Mouse (Mus musculus): Measurements from ENCODE around the gene Capzb.

The Capzb gene

DNA sequence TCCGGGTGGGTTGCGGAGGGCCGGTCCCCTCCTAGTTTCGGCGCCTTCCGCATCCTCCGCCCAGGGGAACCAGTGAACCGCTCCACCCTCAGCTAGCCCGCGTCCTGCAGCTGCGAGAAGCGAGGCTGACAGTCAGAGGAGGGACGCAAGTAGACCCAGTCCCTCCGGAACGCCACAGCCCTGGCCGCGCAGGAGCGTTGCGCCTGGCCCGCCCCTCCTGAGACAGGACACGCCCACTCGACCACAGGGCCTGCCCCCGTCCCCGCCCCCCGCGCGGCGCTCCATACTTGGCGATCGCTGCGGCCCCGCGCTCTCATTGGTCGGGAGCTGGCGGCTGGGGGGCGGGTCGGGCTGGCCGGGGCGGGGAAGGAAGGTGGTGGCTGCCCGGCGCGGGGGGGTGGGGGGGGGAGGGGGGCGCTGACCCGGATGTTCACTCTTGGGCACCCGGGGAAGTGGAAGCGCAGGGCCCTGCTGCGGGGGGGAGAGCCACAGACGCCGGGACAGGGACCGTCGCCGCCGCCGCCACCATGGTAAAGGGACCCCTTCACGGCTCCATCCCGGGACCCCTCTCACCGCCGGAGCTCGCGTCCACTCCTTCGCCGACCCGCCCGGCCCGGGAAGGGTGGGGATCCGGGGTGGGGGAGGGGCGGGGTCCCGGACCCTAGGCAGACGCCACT, at the start of gene Capzb:
Capzb (plus strand) TSS at position 401 of the 677 bp plus-strand sequence.
- DNase-seq: peak; percentile 95

DNA sequence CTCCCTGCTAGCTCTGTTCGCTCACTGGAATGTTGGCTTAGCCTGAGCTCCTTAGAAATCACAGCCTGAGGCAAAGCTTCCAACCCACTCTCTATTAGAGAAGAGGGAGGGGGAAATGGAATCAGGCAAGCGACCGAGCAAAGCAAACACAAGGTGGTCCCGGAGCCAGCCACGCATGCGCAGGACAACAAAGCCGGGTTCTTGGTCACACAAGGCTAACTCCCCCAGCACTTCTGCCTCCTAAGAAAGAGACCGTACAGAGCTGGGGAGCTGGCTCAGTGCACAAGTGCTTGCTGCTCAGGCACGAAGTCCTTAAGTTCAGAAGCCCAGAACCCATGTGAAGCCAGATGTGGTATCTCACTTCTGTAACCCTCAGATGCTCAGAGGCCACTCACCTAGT, 49.7 kb upstream of the Capzb start:
- DNase-seq: no peak

DNA sequence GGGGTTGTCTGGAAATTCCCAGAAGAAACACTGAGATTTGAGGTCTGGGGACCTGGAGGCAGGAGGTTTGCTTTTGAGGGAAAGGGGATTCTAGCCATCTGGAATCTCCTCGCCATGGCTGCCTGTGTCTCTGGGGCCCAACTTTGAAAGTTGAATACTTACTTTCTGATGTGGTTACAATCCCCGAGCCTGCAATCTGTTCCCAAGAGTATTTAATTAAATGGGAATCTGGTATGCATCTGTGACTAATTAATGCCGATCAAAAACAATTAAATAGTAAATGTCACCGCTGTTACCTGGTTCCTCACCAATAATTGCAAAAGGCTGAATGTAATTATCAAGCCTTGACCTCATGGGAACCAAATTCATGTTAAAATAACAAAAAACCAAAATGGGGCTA, 48.1 kb upstream of the Capzb start:
- DNase-seq: no peak

DNA sequence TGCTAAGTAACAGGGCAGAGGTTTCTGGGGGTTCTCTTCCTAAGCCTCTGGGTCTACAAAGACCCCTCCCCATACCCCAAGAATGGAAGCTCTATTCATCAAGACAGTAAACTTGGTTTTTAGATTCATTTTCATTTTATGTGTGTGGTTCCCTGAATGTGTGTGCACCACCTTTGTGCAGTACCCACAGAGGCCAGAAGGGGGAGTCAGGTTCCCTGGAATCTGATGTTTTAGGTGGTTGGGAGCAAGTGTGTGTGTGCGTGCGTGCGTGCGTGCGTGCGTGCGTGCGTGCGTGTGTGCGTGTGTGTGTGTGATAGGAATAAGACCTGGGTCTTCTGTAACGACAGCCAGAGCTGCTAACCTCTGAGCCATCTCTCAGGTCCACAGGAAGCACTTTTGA, 47.5 kb upstream of the Capzb start:
- no peak for DNase-seq

DNA sequence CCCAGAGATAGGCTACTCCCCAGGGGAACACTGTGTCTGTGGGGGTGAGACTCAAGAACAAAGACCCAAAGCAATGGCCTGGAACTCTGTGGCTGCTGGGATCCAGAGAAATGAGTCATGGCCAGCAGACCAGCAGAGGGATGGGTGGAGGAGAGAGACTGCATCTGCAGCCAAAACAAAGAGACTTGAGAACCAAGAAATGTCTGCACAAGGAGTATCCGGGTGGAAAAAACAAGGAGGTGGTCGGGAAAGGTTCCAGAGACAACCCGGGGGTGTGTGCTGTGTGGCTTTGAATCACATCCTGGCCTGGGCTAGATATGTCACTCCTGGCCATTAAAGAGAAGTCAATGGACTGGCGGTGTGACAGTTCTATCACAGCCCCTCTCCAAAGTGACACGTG, 45.9 kb upstream of the Capzb start:
- DNase-seq: no peak

DNA sequence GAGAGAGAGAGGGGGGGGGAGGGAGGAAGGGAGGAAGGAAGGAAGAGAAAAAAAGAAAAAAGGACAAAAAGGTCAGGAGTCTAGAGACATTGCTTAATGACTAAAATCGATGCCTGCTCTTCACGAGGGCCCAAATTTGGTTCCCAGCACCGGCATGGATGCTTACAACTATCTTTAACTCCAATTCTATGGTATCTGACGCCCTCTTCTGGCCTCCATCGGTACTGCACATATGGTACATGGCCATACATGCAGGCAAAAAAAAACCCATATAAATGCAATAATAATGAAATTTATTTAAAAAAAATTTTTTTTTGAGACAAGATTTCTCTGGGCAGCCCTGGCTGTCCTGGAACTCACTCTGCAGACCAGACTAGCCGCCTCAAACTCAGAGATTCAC, 41.3 kb upstream of the Capzb start:
- no peak for DNase-seq

DNA sequence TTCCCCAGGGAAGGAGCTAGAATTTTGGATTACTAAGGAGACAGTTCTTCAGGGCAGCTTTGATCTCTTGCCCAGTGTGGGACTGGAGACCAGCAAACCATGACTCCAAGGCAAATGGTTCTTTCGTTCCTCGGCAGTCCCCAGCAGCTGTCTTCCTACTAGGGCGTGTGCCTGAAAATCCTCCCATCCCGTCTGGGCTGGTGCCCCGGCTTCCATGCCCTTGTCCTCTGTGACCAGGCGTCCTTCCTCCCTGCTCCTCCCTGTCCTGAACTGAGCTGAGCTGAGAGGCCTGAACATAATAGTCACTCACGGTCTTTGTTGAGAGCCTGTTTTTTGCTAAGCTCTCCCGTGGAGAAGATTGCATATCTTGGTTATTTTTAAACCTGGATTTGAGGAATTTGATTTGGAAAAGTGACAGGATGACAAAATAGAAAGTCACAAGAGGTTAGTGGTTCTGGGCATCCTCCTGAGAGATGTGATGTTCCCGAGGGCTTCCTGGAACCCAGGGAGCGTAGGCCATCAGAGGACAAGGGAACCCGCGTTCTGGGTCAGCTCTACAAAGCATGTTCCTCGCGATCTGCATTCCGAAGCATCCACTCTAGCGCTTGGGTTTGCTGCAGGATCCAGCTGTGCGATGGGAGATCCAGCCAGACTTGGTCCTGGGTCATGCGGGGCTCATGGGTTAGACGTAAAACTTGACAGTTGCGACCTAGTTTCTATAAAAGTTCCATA, 38.0 kb upstream of the Capzb start:
- no peak for DNase-seq

DNA sequence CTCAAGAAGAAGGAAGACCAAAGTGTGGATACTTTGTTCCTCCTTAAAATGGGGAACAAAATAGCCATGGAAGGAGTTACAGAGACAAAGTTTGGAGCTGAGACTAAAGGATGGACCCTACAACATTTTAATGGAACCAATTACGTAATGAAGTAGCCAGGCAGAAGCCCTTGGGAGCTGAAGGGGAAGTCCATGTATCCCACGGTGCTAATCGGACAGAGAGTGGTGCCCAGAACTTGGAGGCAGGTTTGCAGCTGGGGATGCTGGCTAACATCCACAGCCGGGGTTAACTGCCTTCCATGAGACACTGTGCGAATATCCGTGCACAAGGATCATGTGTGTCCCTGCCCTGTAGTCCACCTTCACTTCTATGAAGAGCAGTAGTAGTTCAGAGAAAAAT, 36.2 kb upstream of the Capzb start:
- DNase-seq: no peak

DNA sequence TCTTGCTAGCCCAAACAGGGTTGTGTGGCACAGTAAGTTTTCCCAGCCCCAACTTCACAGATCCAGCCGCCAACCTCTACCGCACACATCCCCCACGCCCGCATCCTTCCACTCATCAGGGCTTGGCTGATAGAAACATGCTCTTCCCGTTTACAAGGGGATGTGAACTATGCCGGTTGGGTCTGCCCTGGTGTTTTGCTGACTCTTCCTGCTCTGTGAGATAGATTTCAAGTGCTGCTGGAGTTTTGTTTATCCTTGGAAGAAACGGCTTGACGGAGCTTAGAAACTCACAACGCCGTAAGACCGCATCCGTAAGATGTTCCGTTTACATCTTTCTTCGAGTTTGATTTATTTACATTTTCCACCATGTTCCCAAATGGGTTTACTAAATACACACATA, 34.3 kb upstream of the Capzb start:
- no peak for DNase-seq

DNA sequence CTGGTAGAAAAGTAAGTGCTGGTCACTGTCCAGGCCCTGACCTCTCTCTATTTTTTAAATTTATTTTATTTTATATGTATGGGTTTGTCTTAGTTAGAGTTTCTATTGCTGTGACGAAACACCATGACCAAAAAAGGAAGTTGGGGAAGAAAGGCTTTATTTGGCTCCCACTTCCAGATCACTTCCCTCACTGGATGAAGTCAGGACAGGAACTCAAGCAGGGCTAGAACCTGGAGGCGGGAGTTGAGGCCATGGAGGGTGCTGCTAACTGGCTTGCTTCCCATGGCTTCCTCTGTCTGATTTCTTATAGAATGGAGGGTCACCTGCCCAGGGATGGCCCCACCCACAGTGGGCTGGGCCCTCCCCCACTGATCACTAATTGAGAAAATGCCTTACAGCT, 31.6 kb upstream of the Capzb start:
- no peak for DNase-seq

DNA sequence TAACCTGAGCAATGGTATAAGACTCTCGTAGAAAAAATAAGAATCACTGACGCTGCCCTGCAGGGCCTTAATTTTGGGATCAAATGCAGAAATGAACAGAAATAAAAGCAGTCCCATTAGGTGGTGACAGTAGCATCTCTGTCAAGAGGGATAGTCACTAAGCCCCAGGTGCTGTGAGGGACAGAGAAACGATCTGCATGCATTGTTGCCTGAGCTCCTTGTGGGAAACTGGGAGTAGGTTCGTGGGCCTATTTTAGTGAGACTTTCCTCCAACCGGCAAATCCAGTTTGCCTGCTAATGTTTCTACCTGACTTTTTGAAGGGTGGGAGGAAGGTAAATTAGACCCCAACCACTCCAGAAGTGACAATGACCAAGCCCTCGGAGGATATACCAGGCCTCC, 28.6 kb upstream of the Capzb start:
- no peak for DNase-seq

DNA sequence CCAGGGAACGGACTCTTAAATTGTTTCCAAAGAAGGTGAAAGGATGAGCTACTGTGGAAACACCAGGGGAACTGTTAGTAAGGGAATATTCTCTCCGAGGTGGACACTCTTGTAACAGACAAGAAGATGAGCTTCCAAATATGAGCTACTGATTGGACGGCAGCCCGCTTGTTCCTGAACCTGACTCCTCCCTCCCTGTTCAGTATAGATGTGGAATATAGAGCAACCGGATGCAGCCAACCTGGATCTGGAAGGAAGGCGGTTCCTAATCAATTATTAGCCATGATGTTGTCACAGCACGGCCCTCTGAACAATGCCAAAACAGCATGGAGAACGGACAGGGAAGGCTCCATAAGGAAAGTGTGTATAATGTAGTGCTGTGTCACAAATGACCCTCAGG, 27.4 kb upstream of the Capzb start:
- no peak for DNase-seq

DNA sequence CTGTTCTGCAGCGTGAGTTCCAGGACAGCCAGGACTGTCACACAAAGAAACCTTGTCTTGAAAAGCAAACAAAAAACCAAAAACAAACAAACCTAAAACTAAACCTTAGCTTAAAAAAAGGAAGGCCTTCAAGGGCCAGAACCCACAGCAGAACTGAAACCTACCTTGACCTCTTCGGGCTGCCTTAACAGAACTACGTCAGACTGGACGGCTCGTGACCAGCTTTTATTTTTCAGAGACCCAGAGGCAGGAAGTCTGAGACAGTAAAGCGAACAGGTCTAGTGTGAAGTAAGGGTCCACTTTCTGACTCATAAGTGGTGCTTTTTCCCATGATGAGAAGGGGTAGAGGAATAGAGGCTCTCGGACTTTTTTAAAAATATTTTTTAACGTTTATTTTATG, 26.5 kb upstream of the Capzb start:
- peak in 1 of 2 experiments; percentile 30 for DNase-seq

DNA sequence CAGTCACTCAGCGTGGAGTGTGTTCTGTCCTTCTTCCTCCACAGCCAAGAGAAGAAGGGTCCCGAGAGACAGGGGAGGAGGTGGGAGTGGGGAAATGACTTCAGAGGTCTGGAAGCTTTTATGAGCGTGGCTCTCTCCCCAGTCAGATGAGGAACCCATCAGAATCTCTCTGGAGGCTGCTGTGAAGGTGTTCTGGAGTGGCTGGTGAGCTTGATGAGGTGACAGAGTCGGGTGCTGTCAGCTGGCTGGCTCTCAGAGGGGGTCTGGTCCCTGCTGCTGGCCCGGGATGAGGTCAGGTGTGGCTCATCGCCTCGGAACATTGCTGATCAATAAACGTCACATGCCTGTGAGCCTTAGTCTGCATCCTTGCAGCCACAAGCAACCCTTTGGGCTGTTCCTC, 25.6 kb upstream of the Capzb start:
- DNase-seq: no peak

DNA sequence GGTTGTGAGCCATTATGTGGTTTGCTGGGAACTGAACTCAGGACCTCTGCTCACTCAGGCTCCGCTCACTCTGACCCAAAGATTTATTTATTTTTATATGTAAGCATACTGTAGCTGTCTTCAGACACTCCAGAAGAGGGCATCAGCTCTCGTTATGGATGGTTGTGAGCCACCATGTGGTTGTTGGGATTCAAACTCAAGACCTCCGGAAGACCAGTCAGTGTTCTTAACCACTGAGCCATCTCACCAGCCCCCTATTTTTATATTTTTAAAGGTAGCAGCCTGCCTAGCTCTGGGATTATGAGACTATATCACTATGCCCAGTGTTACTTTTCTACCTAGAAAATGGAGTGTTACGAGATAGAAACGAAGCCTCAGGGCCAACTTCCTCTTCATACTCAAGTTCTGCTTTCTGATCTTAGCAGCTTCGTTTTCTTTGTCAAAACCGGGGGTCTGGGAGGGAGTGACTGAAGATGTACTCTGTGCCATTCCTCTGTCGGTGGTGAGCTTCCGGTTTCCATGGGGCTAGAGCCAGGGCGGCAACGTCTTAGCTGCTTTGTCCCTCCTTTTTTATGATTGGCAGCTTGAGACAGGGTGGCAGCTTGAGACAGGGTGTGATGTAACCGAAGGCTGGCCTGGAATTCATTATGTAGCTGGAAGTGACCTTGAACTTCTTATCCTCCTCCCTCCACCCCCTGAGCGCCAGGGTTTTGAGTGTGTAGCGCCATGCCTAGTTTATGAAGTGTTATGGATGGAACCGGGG, 23.5 kb upstream of the Capzb start:
- peak; percentile 42 to 52 for DNase-seq

DNA sequence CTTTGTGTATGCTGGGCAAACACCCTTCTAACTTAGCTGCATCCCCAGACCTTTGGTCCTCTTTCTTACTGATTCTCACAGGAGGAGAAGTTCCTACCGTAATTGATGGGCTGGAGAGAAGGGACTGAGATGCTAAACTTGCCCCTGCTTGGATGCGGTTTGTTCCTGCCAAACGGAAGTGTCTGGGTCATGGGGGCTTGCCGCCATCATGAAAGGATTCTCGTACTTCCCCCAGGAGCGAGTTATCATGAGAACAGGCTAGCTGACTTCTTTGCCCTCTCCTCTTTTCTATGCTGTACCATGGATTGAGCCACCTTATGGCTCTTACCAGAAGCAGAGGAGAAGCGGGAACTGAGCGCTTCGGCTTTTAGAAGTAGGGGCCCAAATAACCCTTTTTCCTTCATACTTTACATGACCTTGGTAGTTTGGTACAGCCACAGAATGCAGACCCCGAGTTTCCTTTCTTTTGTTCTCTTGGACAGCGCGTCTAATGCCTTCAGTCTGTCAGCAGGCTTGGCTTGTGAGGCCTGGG, 22.9 kb upstream of the Capzb start:
- no peak for DNase-seq

DNA sequence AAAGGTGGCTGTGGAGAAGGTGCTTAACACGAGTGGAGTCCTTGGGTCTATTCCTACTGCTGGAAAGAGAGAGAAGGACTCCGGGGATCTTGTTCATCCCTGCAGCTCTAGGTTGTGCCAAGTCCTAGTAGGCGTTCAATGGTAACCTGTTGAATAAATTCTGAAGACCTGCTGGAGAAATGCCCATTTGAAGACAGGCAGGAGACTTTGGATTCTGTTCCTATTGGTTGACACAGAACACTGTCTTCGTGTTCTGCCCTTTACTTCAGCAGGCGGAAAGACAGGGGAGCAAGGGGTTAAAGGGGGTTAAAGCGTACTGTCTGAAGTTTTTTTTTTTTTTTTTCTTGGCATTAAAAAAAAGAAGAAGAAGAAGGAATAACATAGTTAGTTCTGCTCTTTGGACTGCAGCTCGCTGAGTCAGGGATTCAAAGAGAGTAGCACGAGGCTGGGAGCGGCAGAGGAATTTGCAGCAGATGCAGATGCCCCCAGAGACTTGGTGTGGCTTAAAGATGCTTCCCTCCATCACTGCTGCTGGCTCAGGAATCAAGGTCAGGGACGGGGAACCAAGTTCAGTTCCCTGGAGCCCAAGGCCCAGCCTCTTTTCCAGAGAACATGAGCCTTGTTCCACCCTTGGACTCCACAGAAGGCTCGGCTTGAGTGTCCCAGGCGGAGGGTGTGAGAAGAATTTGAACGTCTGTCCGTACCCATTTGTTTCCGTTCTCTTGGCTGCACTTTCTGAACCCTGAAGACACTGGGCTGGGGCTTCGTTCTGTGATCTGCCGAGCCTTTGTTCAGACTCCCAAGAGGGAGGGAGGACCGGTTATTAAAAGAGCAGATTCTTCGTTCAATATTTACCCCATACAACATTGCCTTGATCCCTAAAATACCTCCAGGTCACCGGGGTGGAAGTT, 17.4 kb upstream of the Capzb start:
- no peak for DNase-seq

DNA sequence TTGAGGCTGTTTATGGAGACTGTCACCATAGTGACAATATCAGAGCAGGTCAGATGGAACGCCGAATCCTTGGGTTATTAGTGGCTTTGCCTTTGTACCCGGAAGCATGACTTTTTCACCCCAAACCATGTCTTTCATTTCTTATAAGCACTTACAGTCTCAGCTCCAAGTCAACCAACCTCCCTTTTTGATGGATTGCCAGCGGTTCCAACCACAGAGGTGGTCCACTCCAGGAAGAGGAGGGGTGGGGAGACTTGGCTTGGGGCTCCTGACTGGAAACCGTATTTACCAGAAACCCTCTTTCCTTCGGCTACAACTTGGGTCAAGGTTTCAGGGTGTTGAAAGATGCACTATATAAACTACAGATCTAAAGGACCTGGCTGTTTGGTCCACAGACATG, 16.7 kb upstream of the Capzb start:
- no peak for DNase-seq

DNA sequence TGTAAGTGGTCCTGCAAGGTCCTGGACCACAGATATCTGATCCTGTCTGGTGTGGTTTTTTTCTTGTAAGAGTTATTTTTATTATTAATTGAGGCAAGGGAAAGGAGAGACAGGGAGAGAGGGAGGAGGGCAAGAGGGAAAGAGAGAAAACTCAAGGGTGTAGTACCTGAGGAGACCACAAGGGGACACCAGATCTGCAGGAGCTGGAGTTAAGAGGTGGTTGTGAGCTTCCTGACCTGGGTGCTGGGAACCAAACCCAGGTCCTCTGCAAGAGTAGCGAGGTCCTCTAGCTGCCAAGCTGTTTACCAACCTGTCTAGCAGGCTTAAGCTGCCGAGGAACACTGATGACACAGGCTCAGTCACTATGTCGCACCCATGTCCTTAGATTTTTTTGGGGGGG, 14.8 kb upstream of the Capzb start:
- DNase-seq: no peak

DNA sequence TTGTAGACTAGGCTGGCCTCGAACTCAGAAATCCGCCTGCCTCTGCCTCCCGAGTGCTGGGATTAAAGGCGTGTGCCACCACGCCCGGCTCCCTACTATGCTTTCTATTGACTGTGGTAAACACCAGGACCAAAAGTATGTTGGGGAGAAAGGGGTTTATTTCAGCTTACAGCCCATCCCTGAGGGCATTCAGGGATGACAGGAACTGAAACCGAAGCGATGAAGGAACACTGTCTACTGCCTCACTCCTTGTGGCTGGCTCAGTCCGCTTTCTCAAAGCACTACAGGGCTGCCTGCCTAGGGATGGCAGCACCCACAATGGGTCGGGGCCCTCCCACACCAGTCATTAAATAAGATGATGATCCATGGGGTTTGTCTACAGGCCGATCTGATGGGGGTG, 14.3 kb upstream of the Capzb start:
- DNase-seq: no peak

DNA sequence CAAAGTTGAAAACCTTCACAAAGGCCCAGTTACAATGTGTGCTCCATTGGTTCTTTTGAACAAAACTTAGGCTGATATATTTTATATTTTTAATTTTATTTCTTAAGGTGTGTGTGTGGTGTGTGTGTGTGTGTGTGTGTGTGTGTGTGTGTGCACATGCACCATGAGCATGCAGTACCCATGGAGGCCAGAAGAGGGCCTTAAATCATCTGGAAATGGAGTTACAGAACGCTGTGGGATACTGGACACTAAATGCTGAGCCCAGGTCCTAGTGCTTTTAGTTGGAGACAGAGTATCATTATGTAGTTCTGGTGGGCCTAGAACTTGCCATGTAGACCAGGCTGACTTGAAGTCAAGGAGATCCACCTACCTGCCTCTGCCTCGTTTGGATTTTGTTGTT, 13.5 kb upstream of the Capzb start:
- DNase-seq: no peak

DNA sequence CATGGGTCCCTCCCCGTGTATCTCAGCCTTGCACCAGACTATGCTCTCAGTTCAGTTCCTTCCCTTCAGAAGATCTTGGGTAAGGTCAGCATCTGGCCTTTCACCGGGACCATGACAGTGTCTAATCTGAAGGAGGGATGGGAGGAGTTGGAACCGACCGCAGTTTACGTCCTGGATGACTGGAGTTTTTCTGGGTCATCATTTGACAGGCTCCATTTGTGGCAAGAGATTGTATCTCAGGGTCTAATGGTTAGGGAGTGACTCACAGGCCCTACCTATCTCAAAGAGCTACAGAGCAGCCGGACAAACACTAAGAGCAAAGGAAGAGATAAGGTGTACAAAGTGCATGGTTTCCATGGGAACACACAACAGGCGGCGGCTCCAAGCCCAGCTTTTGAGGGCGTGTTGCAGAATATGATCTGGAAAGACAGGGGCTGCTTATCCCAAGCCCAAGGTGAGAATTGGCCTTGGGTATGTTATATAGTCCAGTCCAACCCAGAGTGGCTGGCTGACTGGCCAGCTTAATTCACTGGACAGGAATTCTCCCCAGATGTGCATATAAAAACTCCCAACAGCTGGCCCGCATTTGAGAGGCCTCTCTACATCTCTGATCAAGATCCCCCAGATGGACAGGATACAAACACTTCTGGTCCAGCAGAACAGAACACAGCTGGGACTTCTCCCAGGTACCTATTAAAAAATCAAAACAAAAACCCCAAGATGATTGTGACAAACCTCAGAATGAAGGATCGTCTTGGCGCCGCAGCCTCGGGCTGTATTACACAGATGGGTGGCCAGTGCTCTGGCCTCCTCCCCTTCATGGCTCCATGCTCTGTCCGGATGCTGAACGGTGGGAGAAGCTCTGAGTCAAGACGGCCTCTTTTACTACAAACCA, 12.7 kb upstream of the Capzb start:
- no peak for DNase-seq

Data from spleen, adult 18-20 months (tissue).